Mouse (Mus musculus) gastrocnemius, postnatal 14 days (tissue): Measurements from ENCODE around the gene Emsy. TPM values are rescaled to one million over a fixed set of nuclear protein-coding genes. Genes with fewer than 3 reads are reported as not detected.

Experiments used
- DNase-seq: peaks from one replicate; pipeline ENCODE4 v3.0.0; 2021; ENCODE audit warnings: mixed read lengths
- intact Hi-C: fragments of 180-260 bp; cut with DNase I; formaldehyde crosslinking; loops from one replicate; pipeline ENCODE4 v1.15.1; 2025; ENCODE audit warnings: low total_unique reads
- total RNA-seq, 2 experiments: library from RNA; stranded (reverse); gene quantifications; 2 replicates each; pipeline ENCODE4 v1.2.3; 2021

Gene Emsy
- total RNA-seq, 2 experiments from 2014 or later: 19.2 to 19.4 TPM

GRCm38 (mm10) chr7:98558128-98558921, 98.3 kb downstream of the Emsy start:
- DNase-seq: peak; percentile 65
- intact Hi-C loops: no loop called here

GRCm38 (mm10) chr7:98556767-98557394, 99.7 kb downstream of the Emsy start:
- DNase-seq: no peak
- intact Hi-C loops: no loop called here

- intact Hi-C loops: no loop called here
- no peak for DNase-seq
Observed at GRCm38 (mm10) chr7:98551041-98551440, 105.5 kb downstream of the Emsy start.

DNA sequence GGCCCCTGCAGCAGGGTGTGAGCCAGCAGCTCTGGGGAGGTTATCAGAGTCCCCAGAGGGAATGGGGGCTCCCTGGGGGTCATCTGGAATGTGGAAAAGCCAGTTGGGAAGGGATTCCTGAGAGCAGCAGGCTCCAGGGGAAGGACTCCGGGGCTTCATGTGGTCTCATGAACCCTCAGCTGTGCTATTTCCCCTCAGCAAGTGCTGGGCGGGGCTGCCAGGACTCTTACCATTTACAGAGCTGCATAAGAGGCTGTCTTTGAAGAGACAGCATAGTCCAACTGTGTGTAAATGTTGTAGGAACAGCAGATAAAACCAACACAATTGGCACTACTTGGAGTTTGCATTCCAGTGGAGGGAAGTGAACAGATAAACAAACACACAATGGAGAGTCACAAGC, 106.0 kb downstream of the Emsy start:
- intact Hi-C loops: no loop called here
- DNase-seq: no peak

GRCm38 (mm10) chr7:98548839-98549238, 107.7 kb downstream of the Emsy start:
- DNase-seq: peak; percentile 51
- intact Hi-C loops: no loop called here

DNA sequence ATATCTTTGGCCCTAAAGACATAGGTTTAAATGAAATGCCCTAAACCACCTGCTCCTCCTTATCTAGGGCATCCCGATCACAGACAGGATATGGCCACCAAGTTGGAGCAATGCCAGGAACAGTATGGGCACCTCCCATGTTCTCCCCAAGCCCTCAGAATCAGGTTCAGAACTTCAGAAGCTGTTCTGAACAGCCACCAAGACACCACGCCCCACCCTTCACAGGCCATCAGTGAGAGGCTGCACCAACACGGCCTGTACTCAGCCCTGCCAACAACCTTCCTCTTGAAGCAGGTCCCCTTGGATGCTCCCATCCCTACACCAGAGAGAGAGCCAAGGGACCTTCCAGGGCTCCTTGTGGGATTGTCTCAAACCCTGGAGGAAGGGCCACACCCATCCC, 112.0 kb downstream of the Emsy start:
- DNase-seq: no peak
- intact Hi-C loops: no loop called here

GRCm38 (mm10) chr7:98543853-98544370, 112.7 kb downstream of the Emsy start:
- no peak for DNase-seq
- intact Hi-C loops: no loop called here

GRCm38 (mm10) chr7:98542731-98543142, 113.8 kb downstream of the Emsy start:
- intact Hi-C loops: no loop called here
- peak; percentile 26 for DNase-seq

- DNase-seq: no peak
- intact Hi-C loops: no loop called here
Observed at GRCm38 (mm10) chr7:98542267-98542666, 114.3 kb downstream of the Emsy start.

DNA sequence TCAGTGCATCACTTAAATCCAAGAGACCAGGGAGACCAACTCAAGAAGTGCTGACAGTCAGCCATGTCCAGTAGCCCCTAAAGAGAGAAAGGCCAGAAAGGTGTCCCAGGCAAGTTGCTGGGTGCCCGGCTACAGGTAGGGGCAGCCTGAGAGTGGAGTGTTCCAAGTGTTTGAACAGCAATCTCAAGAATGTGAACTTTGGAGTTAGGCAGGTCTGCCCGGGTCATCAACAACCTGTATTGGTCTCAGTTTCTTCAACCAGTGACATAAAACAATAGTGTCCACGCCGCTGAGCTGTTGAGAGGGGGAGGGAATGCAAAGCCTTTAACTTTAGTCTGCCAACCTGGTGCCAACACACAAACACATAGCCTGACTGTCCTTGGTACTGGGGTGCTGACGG, 115.0 kb downstream of the Emsy start:
- intact Hi-C loops: no loop called here
- no peak for DNase-seq

- intact Hi-C loops: no loop called here
- no peak for DNase-seq
Observed at GRCm38 (mm10) chr7:98540879-98541278, 115.7 kb downstream of the Emsy start.

DNA sequence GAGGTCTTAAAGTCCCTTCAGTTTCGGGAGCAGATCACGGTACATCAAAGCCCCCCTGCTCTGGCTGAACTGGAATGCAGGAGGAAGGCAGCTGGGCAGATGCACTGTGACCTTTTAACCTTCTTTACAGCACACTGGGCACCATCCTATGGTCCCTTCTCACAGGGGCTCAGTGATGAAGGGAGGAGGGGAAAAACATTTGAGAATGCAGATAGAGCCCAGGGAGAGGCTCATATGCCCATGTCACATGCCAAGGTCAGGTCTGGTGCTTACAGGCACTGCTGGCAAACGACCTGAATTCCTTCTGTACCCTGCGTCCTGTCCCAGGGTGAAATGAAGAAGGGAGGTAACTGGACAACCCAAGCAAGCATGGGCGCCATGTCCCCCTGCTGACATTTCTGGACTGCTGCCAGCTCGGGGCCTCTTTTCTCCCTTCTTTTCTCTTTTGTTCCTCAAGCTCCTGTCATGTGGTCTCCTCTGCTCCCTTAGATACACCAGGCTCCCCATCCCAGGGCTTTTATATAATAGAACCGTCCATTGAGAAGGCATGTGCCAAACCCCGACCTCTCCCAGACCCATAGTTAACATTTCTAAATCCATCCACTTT, 118.5 kb downstream of the Emsy start:
- DNase-seq: no peak
- intact Hi-C loops: no loop called here

- intact Hi-C loops: no loop called here
- peak; percentile 28 for DNase-seq
Observed at GRCm38 (mm10) chr7:98537210-98537966, 119.2 kb downstream of the Emsy start.

Other genes with a start within 250 kb of the Emsy start
- gene Gucy2d, start 216.4 kb downstream of the Emsy start, total RNA-seq: under 1 TPM in 1 of 2 experiments, not detected in 1; 0.18 TPM
- gene Lrrc32, start 167.5 kb downstream of the Emsy start, total RNA-seq: 1 to 10 TPM; 3.5 to 6.9 TPM
- 10 to 100 TPM; 72.2 to 81.4 TPM for gene Thap12, start 46.3 kb upstream of the Emsy start, total RNA-seq
- 1 to 10 TPM; 6.1 to 7.9 TPM for gene Wnt11, start 178.3 kb upstream of the Emsy start, total RNA-seq